Mouse (Mus musculus): ENCODE data around the gene H1f0. TPM values are rescaled to one million over a fixed set of nuclear protein-coding genes. Genes with fewer than 3 reads are reported as not detected.

Gene H1f0
- total and polyA plus RNA-seq, 3 experiments, result 33.5 to 213 (median 46.8) TPM

GRCm38 (mm10) chr15:79000357-79000791 is 27.9 kb upstream of the H1f0 start:
- H3K4me1 ChIP-seq (ENCODE audit: control insufficient read depth in 1 of 2, insufficient read depth in 2 of 2, low read length in 2 of 2), result no peaks in the 10 kb centered on the region
- no peaks in the 10 kb centered on the region for H3K36me3 ChIP-seq (ENCODE audit: control insufficient read depth in 1 of 2, insufficient read depth in 2 of 2, low read length in 2 of 2)
- H3K27ac ChIP-seq (ENCODE audit: control insufficient read depth, low read depth, low read length), result no peak overlapping the region
- no peaks in the 10 kb centered on the region for H3K79me2 ChIP-seq (ENCODE audit: control insufficient read depth, insufficient read depth, low read length, poor library complexity)
- H3K27me3 ChIP-seq (ENCODE audit: control insufficient read depth in 1 of 2, insufficient read depth in 2 of 2, low read length in 2 of 2), result no peaks in the 10 kb centered on the region
- H3K9ac ChIP-seq (ENCODE audit: control insufficient read depth, low read depth, low read length, poor library complexity, severe bottlenecking), result no peak overlapping the region
- H3K4me3 ChIP-seq (ENCODE audit: control insufficient read depth in 1 of 2, insufficient read depth in 1 of 2, low read depth in 2 of 2, low read length in 2 of 2), result no peak overlapping the region
- no peaks in the 10 kb centered on the region for H3K9me3 ChIP-seq (replicated peaks; ENCODE audit: insufficient read depth, low read length)
- TF ChIP-seq CHD2 (IDR thresholded peaks at IDR 0.05; ENCODE audit: low read length) (no peak), RAD21 (IDR thresholded peaks at IDR 0.05; ENCODE audit: low read depth, low read length) (no peak), RCOR1 (IDR thresholded peaks at IDR 0.05; ENCODE audit: low read depth, low read length) (no peak)
- DNase-seq (ENCODE audit: low read depth, low spot score), result no peak

GRCm38 (mm10) chr15:79001559-79001958 is 26.7 kb upstream of the H1f0 start:
- H3K79me2 ChIP-seq (ENCODE audit: control insufficient read depth, insufficient read depth, low read length, poor library complexity), result no peaks in the 10 kb centered on the region
- TF ChIP-seq MYC (IDR thresholded peaks at IDR 0.05; ENCODE audit: low read depth, low read length) (no peak), MAX (IDR thresholded peaks at IDR 0.05; ENCODE audit: low read length) (no peak), USF2 (IDR thresholded peaks at IDR 0.05; ENCODE audit: borderline replicate concordance in 1 of 2, insufficient read depth in 1 of 2, low read depth in 1 of 2, low read length in 2 of 2) (no peak), ZMIZ1 (IDR thresholded peaks at IDR 0.05; ENCODE audit: low read depth, low read length) (no peak), USF1 (IDR thresholded peaks at IDR 0.05; ENCODE audit: low read depth, low read length) (no peak), SMC3 (IDR thresholded peaks at IDR 0.05; ENCODE audit: low read depth, low read length) (no peak)
- H3K27me3 ChIP-seq (ENCODE audit: control insufficient read depth in 1 of 2, insufficient read depth in 2 of 2, low read length in 2 of 2), result no peaks in the 10 kb centered on the region
- H3K27ac ChIP-seq (ENCODE audit: control insufficient read depth, low read depth, low read length), result no peak overlapping the region
- H3K9ac ChIP-seq (ENCODE audit: control insufficient read depth, low read depth, low read length, poor library complexity, severe bottlenecking), result no peak overlapping the region
- DNase-seq (ENCODE audit: low read depth, low spot score), result no peak
- H3K4me3 ChIP-seq (ENCODE audit: control insufficient read depth in 1 of 2, insufficient read depth in 1 of 2, low read depth in 2 of 2, low read length in 2 of 2), result no peak overlapping the region
- no peaks in the 10 kb centered on the region for H3K4me1 ChIP-seq (ENCODE audit: control insufficient read depth in 1 of 2, insufficient read depth in 2 of 2, low read length in 2 of 2)
- H3K9me3 ChIP-seq (replicated peaks; ENCODE audit: insufficient read depth, low read length), result no peaks in the 10 kb centered on the region
- H3K36me3 ChIP-seq (ENCODE audit: control insufficient read depth in 1 of 2, insufficient read depth in 2 of 2, low read length in 2 of 2), result no peaks in the 10 kb centered on the region; a peak in 1 of 4 replicates

GRCm38 (mm10) chr15:79002036-79002435 is 26.2 kb upstream of the H1f0 start:
- Histone ChIP-seq H3K4me1 (ENCODE audit: control insufficient read depth in 1 of 2, insufficient read depth in 2 of 2, low read length in 2 of 2) (no peaks in the 10 kb centered on the region), H3K9me3 (replicated peaks; ENCODE audit: insufficient read depth, low read length) (no peaks in the 10 kb centered on the region), H3K9ac (ENCODE audit: control insufficient read depth, low read depth, low read length, poor library complexity, severe bottlenecking) (no peak overlapping the region), H3K27me3 (ENCODE audit: control insufficient read depth in 1 of 2, insufficient read depth in 2 of 2, low read length in 2 of 2) (no peaks in the 10 kb centered on the region), H3K4me3 (ENCODE audit: control insufficient read depth in 1 of 2, insufficient read depth in 1 of 2, low read depth in 2 of 2, low read length in 2 of 2) (no peak overlapping the region), H3K79me2 (ENCODE audit: control insufficient read depth, insufficient read depth, low read length, poor library complexity) (no peaks in the 10 kb centered on the region), H3K36me3 (ENCODE audit: control insufficient read depth in 1 of 2, insufficient read depth in 2 of 2, low read length in 2 of 2) (no peaks in the 10 kb centered on the region; a peak in 1 of 4 replicates), H3K27ac (ENCODE audit: control insufficient read depth, low read depth, low read length) (no peak overlapping the region)
- DNase-seq (ENCODE audit: low read depth, low spot score), result no peak
- no peak for TF ChIP-seq USF1 (IDR thresholded peaks at IDR 0.05; ENCODE audit: low read depth, low read length)
- no peak for TF ChIP-seq POLR2AphosphoS5 (IDR thresholded peaks at IDR 0.05; ENCODE audit: borderline replicate concordance, low read depth, low read length)
- no peak for TF ChIP-seq CHD1 (IDR thresholded peaks at IDR 0.05; ENCODE audit: low read depth, low read length)
- no peak for TF ChIP-seq EP300 (IDR thresholded peaks at IDR 0.05; ENCODE audit: low read depth in 1 of 2, low read length in 2 of 2)
- no peak for TF ChIP-seq TBP (IDR thresholded peaks at IDR 0.05; ENCODE audit: low read depth, low read length)
- no peak for TF ChIP-seq USF2 (IDR thresholded peaks at IDR 0.05; ENCODE audit: borderline replicate concordance in 1 of 2, insufficient read depth in 1 of 2, low read depth in 1 of 2, low read length in 2 of 2)
- no peak for TF ChIP-seq NRF1 (IDR thresholded peaks at IDR 0.05; ENCODE audit: insufficient read depth, low read depth, low read length, poor library complexity, severe bottlenecking)
- no peak for TF ChIP-seq MXI1 (IDR thresholded peaks at IDR 0.05; ENCODE audit: low read depth, low read length)
- no peak for TF ChIP-seq MAX (IDR thresholded peaks at IDR 0.05; ENCODE audit: low read length)
- no peak for TF ChIP-seq NELFE (IDR thresholded peaks at IDR 0.05; ENCODE audit: low read depth, low read length)
- TF ChIP-seq RCOR1 (IDR thresholded peaks at IDR 0.05; ENCODE audit: low read depth, low read length), result no peak
- no peak for TF ChIP-seq JUND (IDR thresholded peaks at IDR 0.05; ENCODE audit: low read depth, low read length)
- TF ChIP-seq ZNF384 (IDR thresholded peaks at IDR 0.05; ENCODE audit: low read depth, low read length), result no peak
- TF ChIP-seq POLR2AphosphoS2 (IDR thresholded peaks at IDR 0.05; ENCODE audit: low read length), result no peak
- no peak for TF ChIP-seq ZC3H11A (IDR thresholded peaks at IDR 0.05; ENCODE audit: low read depth, low read length)
- no peak for TF ChIP-seq UBTF (IDR thresholded peaks at IDR 0.05; ENCODE audit: borderline replicate concordance, insufficient read depth, low read depth, low read length)
- TF ChIP-seq RAD21 (IDR thresholded peaks at IDR 0.05; ENCODE audit: low read depth, low read length), result no peak

Data from MEL (cell line).